Mouse (Mus musculus) right cerebral cortex, postnatal 25 days (tissue): ENCODE results near the gene Cdip1.
A peak's percentile ranks its signal among the peaks of the same experiment; 100 is the strongest.

Source experiments
- DNase-seq: peaks from one replicate; pipeline ENCODE4 v3.0.0; 2022

Gene Cdip1

GRCm38 (mm10) chr16:4768719-4769118 lies 21.4 kb downstream of the Cdip1 start:
- DNase-seq = no peak

- no peak for DNase-seq
These were observed 22.9 kb downstream of the Cdip1 start for GRCm38 (mm10) chr16:4767012-4767790.

DNA sequence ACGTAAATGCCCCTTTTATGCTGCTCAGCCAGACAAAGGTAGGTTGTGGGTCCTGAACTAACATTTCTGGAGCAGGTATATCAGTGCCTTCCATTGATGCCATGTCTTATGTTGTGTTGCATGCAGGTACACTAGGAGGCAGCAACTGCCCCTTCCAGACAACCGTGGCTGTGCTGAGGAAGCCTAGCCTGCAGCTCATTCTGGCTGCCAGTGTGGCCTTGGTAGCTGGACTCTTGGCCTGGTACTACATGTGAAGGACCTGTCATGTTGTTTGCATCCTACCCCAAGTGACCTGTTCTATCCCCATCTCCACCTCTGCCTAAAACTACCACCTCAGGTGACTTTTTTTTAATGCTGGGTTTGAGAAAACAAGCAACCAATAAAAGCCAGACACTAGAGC lies 24.2 kb downstream of the Cdip1 start:
- DNase-seq = no peak

DNA sequence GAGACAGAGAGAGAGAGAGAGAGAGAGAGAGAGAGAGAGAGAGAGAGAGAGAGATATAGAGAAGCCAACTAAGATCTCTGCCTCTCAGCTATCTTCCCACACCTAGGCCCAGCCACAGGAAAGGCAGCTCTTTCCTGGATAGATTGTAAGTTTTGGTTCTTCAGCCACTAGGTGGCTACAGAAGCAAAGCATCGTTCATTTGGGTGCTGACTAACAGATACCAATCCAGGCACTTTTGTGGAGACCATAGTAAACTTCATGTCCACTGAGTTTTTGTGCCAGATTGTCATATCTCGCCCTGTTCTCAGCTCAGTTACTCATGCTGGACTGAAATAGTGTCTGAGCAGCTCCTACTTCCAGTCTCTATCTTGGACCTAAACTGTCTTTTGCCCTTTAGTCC lies 26.8 kb downstream of the Cdip1 start:
- no peak for DNase-seq

DNA sequence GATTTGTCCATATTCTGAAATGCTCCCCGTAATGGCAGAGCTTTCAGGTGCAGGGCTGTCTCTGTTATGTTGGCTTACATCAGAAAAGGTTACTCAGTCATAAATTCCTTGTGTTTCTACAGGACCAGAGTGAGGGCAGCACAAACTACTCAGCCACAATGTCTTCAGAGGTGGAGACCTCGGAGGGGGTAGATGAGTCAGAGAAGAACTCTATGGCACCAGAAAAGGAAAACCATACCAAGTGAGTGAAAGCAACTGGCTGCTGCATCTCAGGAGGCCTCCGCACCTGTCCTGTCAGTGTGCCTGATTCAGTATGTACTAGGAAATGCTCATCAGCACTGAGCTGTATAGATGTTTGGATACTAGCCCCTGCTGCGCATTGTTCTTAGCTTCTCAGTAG lies 27.7 kb downstream of the Cdip1 start:
- DNase-seq = no peak

GRCm38 (mm10) chr16:4756660-4757335 lies 33.3 kb downstream of the Cdip1 start:
- peak; percentile 26 for DNase-seq

DNA sequence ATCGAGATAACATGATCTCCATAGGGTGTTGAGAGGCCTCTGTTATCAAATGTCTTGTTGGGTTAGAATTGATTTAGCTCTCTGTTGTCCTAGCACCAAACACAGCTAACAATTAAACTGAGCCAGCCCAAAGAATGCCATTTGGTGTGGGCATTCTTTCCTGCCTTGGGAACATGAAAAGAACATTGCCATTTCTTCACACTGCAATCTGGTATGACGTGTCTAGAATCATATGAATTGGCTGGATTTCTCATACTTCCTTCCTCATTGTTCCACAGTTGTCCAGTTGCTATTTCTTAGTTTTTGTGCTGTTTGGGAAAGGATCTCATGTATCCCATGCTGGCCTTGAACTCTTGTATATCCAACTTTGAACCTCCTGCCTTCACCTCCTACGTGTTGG lies 36.0 kb downstream of the Cdip1 start:
- DNase-seq = no peak

- DNase-seq = no peak
These were observed 37.9 kb downstream of the Cdip1 start for GRCm38 (mm10) chr16:4752155-4752554.

- no peak for DNase-seq
These were observed 47.9 kb downstream of the Cdip1 start for GRCm38 (mm10) chr16:4742186-4742585.

GRCm38 (mm10) chr16:4739994-4740393 lies 50.1 kb downstream of the Cdip1 start:
- no peak for DNase-seq

DNA sequence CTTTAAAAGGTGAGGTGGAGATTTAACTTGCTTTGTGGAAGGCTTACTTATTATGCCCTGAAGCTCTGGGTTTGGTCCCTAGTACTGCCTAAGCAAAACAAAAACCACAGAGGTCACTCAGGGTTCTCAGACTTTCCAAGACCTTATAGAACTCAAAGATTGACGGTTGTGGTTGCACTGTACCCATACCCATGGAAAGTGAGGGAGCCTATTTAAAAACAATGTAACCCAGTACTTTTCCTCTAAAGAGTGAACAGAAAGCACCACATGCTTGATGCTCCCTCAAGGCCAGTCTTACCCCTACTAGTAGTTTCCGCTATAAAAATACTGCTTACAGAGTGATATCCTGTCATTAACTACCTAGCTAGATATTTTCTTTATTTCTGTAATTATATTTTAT lies 53.8 kb downstream of the Cdip1 start:
- no peak for DNase-seq

DNA sequence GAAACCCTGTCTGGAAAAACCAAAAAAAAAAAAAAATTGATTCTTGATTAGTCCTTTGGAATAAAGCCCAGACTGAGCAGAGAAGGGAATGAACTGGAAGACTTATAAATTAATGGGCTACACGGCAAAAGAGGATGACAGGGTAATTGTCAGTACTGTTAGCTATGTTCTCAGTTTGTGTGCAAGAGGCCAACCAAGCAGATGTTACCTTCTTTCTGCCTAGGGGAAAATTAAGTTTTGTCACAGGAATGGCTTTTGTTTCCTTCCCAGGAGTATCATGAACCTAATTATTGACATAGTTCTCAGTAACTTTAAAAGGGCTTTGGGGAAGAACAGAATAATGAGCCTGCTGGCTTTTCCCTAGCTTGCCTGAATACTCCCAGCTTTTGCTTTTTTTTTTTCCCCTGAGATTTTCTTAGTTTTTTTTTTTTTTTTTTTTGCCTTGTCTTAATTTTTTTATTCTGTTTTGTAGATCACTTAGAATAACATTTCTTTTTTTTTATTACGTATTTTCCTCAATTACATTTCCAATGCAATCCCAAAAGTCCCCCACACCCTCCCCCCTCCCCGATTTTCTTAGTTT lies 59.2 kb downstream of the Cdip1 start:
- DNase-seq = no peak

DNA sequence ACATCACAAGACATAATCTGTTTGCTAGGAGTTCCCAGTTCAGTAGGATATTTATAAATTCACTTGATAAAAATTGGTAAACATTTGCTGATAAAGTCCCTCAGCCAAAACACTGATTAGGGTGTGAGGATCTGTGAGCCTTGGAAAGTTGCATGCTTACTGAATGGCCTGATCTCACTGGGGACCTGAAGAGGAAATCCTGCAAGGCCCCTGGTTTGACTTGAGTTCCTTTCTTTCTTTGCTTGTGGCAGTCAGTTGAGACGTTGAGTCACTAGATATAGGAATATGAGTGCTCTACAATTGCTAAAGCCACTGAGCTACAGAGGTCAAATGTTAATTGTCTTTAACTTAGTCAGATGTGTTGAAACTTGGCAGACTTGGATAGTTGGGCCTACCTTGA lies 62.1 kb downstream of the Cdip1 start:
- DNase-seq = no peak

DNA sequence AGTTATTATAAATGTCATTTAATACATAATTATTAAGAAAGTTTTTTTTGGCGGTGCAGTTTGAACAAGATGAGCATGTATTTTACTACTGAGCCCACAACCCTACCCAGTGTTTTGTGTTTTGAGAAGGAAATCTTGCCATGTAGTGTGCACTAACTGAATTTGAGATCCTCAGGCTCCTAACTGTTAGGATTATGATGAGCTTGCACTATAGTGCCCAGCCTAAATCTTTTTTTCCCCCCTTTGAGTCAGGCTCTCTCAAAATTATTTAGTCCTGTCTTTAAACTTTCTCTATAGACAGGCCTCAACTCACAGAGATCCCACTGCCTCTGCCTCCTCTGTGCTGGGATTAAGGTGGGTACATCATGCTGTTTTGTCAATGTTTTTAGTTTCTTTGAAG lies 62.6 kb downstream of the Cdip1 start:
- no peak for DNase-seq

DNA sequence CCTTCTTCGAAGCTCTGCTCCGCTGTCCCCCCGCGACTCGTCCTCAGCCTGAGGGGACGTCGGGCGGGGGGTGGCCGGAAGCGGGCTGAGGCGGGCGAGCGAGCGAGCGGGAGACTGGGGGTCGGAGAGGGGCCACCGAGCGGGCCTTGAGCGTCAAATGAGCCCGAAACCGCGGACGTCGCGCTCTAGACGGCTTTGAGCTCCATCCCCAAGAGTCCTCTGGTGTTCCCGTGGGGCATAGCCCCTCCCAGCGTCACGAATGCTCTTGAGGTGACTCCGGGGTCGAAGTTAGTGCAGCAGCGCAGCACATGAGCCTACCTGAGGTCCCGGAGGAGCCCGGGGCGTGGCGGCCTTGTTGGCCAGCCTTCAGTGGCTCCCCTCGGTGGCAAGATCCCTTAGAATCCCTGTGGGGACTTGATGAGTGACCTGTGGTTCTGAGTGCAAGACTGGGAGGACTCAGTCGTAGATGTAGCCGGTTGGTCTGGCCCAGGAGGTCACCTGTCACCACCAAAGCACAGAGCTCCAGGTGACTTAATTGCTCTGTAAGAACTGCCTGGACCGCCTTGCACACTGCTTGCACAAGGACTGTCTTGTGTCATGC lies 63.5 kb downstream of the Cdip1 start:
- no peak for DNase-seq

DNA sequence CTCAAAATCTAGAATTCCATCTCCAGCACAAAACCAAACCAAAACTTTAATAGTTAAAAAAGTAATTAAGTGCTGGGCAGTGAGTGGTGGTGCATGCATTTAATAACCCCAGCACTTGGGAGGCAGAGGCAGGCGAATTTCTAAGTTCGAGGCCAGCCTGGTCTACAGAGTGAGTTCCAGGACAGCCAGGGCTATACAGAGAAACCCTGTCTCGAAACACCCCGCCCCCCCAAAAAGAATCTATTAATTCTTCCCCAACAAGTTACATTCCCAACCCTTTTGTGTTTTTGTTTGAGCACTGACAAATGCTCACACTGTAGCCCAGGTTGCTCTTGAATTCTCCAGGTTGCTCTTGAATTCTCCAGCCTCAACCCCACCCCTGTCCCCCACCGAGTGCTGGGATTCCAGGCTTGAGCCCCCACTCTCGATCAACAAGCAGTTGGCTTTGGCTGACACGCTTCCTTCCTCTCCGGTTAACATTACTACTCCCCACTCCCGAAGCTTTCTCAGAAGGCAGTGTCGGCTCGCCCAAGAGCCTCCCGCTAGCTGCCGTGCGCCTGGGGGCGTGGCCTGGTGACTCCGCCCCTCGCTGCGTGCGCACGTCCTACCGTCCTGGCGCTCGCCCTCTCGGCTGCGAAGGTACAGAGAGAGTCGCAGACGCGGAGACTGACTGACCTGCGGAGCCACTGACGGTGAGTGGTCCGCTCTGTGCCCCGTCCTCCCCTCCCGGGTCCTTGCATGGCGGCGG lies 64.1 kb downstream of the Cdip1 start, which contains the start of gene Hmox2:
Gene Hmox2, plus strand, starts transcription at position 582 of the 748 bp plus-strand sequence.
- peak; percentile 94 for DNase-seq

GRCm38 (mm10) chr16:4725266-4725665 lies 64.8 kb downstream of the Cdip1 start:
- no peak for DNase-seq

- no peak for DNase-seq
These were observed 67.2 kb downstream of the Cdip1 start for GRCm38 (mm10) chr16:4722915-4723209.

DNA sequence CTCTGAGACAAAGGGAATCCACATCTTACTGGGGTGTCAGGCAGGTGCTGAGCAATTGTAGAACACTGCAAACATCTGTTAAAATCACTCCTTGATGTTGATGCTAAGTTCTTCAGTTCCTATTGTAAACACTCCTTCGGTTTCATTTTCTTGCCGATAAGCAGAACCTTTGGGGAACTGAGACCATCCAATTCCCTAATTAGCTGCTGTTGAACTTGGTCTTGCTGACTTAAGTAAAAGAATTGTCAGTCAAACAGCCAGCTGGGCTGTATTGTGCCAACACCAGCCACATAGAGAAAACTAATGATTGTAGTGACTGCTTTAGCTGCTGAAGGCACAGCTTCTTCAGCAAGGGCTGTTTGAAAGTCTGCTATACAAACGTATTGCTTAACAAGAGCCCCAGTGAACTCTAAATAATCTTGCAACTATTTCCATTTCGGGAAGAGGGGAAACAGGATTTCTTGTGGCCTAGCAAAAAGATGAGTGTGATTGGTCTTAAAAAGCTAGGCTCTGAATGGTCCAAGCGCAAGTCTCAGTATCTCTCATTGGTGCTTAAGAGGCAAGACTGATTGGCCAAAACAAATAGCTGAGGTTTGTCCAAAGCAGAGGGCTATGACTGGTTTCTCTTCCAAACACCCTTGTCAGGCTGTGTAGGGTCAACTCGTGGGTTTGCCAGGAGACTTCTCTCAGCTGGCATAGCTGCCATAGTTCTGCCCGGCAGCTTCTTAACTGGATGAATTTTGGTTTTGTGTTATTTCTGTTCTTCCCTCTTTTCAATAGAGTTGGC lies 67.8 kb downstream of the Cdip1 start:
- no peak for DNase-seq

GRCm38 (mm10) chr16:4718753-4719518 lies 71.2 kb downstream of the Cdip1 start, which contains the start of gene Nmral1:
TSS of gene Nmral1 (minus strand) at chr16:4719356.
- peak; percentile 56 for DNase-seq

DNA sequence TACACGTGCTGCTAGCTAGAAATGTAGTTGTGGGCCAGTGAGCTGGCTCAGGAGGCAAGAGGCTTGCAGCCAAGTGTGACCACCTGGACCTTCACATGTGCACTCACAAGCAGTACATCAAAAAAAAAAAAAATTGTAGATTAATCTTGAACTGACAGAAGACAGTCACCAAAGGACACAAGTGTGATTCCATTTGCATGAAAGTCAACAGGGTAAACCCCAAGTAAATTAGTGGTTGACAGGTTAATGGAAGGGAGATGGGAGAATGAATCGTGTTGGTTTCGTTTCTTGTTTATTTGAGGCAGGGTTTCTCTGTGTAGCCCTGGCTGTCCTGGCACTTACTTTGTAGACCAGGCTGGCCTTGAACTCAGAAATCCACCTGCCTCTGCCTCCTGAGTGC lies 72.2 kb downstream of the Cdip1 start:
- DNase-seq = no peak
